Mouse (Mus musculus): ENCODE results near the gene Zfp507. TPM values are rescaled to one million over a fixed set of nuclear protein-coding genes. Genes with fewer than 3 reads are reported as not detected.

The Zfp507 gene
- total RNA-seq, 1 experiment from 2014 or later, result 5.0 TPM

- no peak for ATAC-seq (replicated peaks; ENCODE audit: insufficient number of reproducible peaks, low FRiP score, low TSS enrichment, poor library complexity, severe bottlenecking)
Measured at GRCm38 (mm10) chr7:35745281-35745702, 57.5 kb downstream of the Zfp507 start.

- no peak for ATAC-seq (replicated peaks; ENCODE audit: insufficient number of reproducible peaks, low FRiP score, low TSS enrichment, poor library complexity, severe bottlenecking)
Measured at GRCm38 (mm10) chr7:35744771-35745170, 58.0 kb downstream of the Zfp507 start.

GRCm38 (mm10) chr7:35742310-35742709, 60.5 kb downstream of the Zfp507 start:
- ATAC-seq (replicated peaks; ENCODE audit: insufficient number of reproducible peaks, low FRiP score, low TSS enrichment, poor library complexity, severe bottlenecking), result no peak

GRCm38 (mm10) chr7:35741858-35742257, 60.9 kb downstream of the Zfp507 start:
- ATAC-seq (replicated peaks; ENCODE audit: insufficient number of reproducible peaks, low FRiP score, low TSS enrichment, poor library complexity, severe bottlenecking), result no peak

GRCm38 (mm10) chr7:35740489-35741230, 62.1 kb downstream of the Zfp507 start:
- ATAC-seq (replicated peaks; ENCODE audit: insufficient number of reproducible peaks, low FRiP score, low TSS enrichment, poor library complexity, severe bottlenecking), result no peak

- no peak for ATAC-seq (replicated peaks; ENCODE audit: insufficient number of reproducible peaks, low FRiP score, low TSS enrichment, poor library complexity, severe bottlenecking)
Measured at GRCm38 (mm10) chr7:35738871-35739270, 63.9 kb downstream of the Zfp507 start.

GRCm38 (mm10) chr7:35733313-35734050, 69.3 kb downstream of the Zfp507 start:
- ATAC-seq (replicated peaks; ENCODE audit: insufficient number of reproducible peaks, low FRiP score, low TSS enrichment, poor library complexity, severe bottlenecking), result no peak

- ATAC-seq (replicated peaks; ENCODE audit: insufficient number of reproducible peaks, low FRiP score, low TSS enrichment, poor library complexity, severe bottlenecking), result no peak
Measured at GRCm38 (mm10) chr7:35732585-35733059, 70.2 kb downstream of the Zfp507 start.

- ATAC-seq (replicated peaks; ENCODE audit: insufficient number of reproducible peaks, low FRiP score, low TSS enrichment, poor library complexity, severe bottlenecking), result no peak
Measured at GRCm38 (mm10) chr7:35729621-35730031, 73.2 kb downstream of the Zfp507 start.

GRCm38 (mm10) chr7:35728376-35728775, 74.4 kb downstream of the Zfp507 start:
- ATAC-seq (replicated peaks; ENCODE audit: insufficient number of reproducible peaks, low FRiP score, low TSS enrichment, poor library complexity, severe bottlenecking), result no peak

- ATAC-seq (replicated peaks; ENCODE audit: insufficient number of reproducible peaks, low FRiP score, low TSS enrichment, poor library complexity, severe bottlenecking), result no peak
Measured at GRCm38 (mm10) chr7:35723035-35723434, 79.8 kb downstream of the Zfp507 start.

Other genes starting within 250 kb of the Zfp507 start
- gene Nudt19, start 246.7 kb downstream of the Zfp507 start, total RNA-seq (2017), result 15.7 to 30.9 TPM (median 21.0 TPM) in 3 replicates
- 0.10 to 0.21 TPM in 2 of 3 replicates, not detected in the other for gene Rgs9bp, start 217.4 kb downstream of the Zfp507 start, total RNA-seq (2017)
- gene Ankrd27, start 216.8 kb downstream of the Zfp507 start, total RNA-seq (2017), result 22.5 to 37.8 TPM (median 27.3 TPM) in 3 replicates
- gene Pdcd5, start 155.5 kb downstream of the Zfp507 start, total RNA-seq (2017), result 74.9 to 102 TPM (median 79.3 TPM) in 3 replicates
- gene Dpy19l3, start 48.5 kb downstream of the Zfp507 start, total RNA-seq (2017), result 5.0 to 14.2 TPM (median 9.7 TPM) in 3 replicates